ENCODE assay signal across 8 mouse cellular contexts in the genomic region with DNA sequence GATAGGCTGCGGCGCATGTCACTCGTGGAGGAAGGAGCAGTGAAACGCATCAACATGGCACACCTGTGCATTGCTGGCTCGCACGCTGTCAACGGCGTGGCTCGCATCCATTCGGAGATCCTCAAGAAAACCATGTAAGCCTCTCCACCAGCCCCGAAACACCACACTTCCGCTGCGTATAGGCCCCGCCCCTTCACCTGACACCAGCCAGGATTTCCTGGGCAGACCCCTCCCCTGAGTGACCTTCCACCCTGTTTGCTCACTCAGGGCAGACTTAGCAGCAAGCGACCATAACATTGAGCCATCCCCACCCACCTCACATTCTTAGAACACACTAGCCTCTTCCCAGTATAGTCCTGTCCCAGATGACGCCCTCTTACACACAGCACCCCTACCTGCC. TPM values are rescaled to one million over a fixed set of nuclear protein-coding genes. Genes with fewer than 3 reads are reported as not detected.
DNase-seq lines count a peak whose midpoint lies in the region; ATAC-seq lines count a peak whose summit lies in the region.

No protein-coding gene starts in this region.

- peaks cover 40% of the 10 kb centered on the region for H3K4me1 ChIP-seq in heart, embryonic 10.5 days

- WGBS in heart, embryonic 10.5 days, result 16% methylated on average over 16 of the region's 16 CpGs

- peaks cover 81% of the 10 kb centered on the region for H3K36me3 ChIP-seq in heart, embryonic 10.5 days

- H3K4me3 ChIP-seq in heart, embryonic 10.5 days, result peak overlapping the region; percentile 47

- ATAC-seq in inflammation-experienced regulatory T-cells, adult 6 months, result peak; percentile 76
- ATAC-seq in megakaryocyte-erythroid progenitor cell, adult 5-6 weeks (replicated peaks; ENCODE audit: low FRiP score, low TSS enrichment, poor library complexity, severe bottlenecking), result 0 out of 2 replicates have a peak, but pooled peaks have one; percentile 14
- ATAC-seq in frontal cortex, adult (ENCODE audit: low TSS enrichment), result no peak

- H3K27me3 ChIP-seq in heart, embryonic 10.5 days (ENCODE audit: insufficient read depth, poor library complexity, severe bottlenecking), result peaks cover 29% of the 10 kb centered on the region; the same call in 1 of the 2 replicates

- H3K9me3 ChIP-seq in heart, embryonic 10.5 days, result no peaks in the 10 kb centered on the region

- peak overlapping the region; percentile 38; the same call in 1 of the 2 replicates for H3K27ac ChIP-seq in heart, embryonic 10.5 days

- DNase-seq in heart, embryonic 10.5 days (ENCODE audit: low spot score), result no peak
- DNase-seq in heart, postnatal 4 days, result no peak
- peak; percentile 71 for DNase-seq in embryo, embryonic 10 days (ENCODE audit: low spot score)
- DNase-seq in thymus, postnatal 14 days, result peak; percentile 80
- no peak for DNase-seq in ovary, adult 18-20 months (ENCODE audit: low spot score)

RNA-seq across cellular contexts. Expression of a gene that starts 5.6 kb away (rescaled TPM):
- polyA plus RNA-seq in heart, embryonic 10.5 days (2016; fragmentation: Nextera tagmentation; extraction: Ambion mirVana), result 103 and 214 TPM in 2 replicates
- 100 to 1,000 TPM; 455 to 466 TPM for total RNA-seq in heart, postnatal 4 days (2021)
- 1 to 10 TPM; 3.4 to 6.5 (median 5.7) TPM for polyA plus RNA-seq in inflammation-experienced regulatory T-cells, adult 6 months (2017; shearing (Covaris generic))
- total RNA-seq in megakaryocyte-erythroid progenitor cell, adult 5-6 weeks (2014; fragmentation: Nextera tagmentation), result 4.9 TPM in 1 of 2 replicates, not detected in the other
- 0.04 and 4.9 TPM in 2 replicates for total RNA-seq in megakaryocyte-erythroid progenitor cell, adult 5-6 weeks (2017)

RNA-seq across cellular contexts. Expression of a gene that starts 9.3 kb away (rescaled TPM):
- polyA plus RNA-seq in heart, embryonic 10.5 days (2016; fragmentation: Nextera tagmentation; extraction: Ambion mirVana), result 59.9 and 61.6 TPM in 2 replicates
- 10 to 100 TPM; 42.6 to 45.1 TPM for total RNA-seq in heart, postnatal 4 days (2021)
- 100 to 1,000 TPM in 1 of 3 experiments, 10 to 100 TPM in 2; 59.9 to 201 (median 68.4) TPM for polyA plus RNA-seq in inflammation-experienced regulatory T-cells, adult 6 months (2017; shearing (Covaris generic))
- 41.2 and 64.6 TPM in 2 replicates for total RNA-seq in megakaryocyte-erythroid progenitor cell, adult 5-6 weeks (2014; fragmentation: Nextera tagmentation)
- 21.6 and 32.0 TPM in 2 replicates for total RNA-seq in megakaryocyte-erythroid progenitor cell, adult 5-6 weeks (2017)

RNA-seq across cellular contexts. Expression of a gene that starts 26.3 kb away (rescaled TPM):
- polyA plus RNA-seq in heart, embryonic 10.5 days (2016; fragmentation: Nextera tagmentation; extraction: Ambion mirVana), result 129 and 146 TPM in 2 replicates
- 100 to 1,000 TPM; 181 to 188 TPM for total RNA-seq in heart, postnatal 4 days (2021)
- polyA plus RNA-seq in inflammation-experienced regulatory T-cells, adult 6 months (2017; shearing (Covaris generic)), result 10 to 100 TPM; 53.3 to 63.5 (median 59.1) TPM
- 286 and 398 TPM in 2 replicates for total RNA-seq in megakaryocyte-erythroid progenitor cell, adult 5-6 weeks (2014; fragmentation: Nextera tagmentation)
- total RNA-seq in megakaryocyte-erythroid progenitor cell, adult 5-6 weeks (2017), result 253 and 302 TPM in 2 replicates

RNA-seq across cellular contexts. Expression of a gene that starts 28.7 kb away (rescaled TPM):
- 0.10 and 1.1 TPM in 2 replicates for polyA plus RNA-seq in heart, embryonic 10.5 days (2016; fragmentation: Nextera tagmentation; extraction: Ambion mirVana)
- 1 to 10 TPM; 3.5 to 3.7 TPM for total RNA-seq in heart, postnatal 4 days (2021)
- under 1 TPM in 1 of 3 experiments, not detected in 2; 0.26 TPM for polyA plus RNA-seq in inflammation-experienced regulatory T-cells, adult 6 months (2017; shearing (Covaris generic))
- not detected in 2 replicates for total RNA-seq in megakaryocyte-erythroid progenitor cell, adult 5-6 weeks (2014; fragmentation: Nextera tagmentation)
- not detected in 2 replicates for total RNA-seq in megakaryocyte-erythroid progenitor cell, adult 5-6 weeks (2017)

RNA-seq across cellular contexts. Expression of a gene that starts 48.9 kb away (rescaled TPM):
- 12.5 and 15.0 TPM in 2 replicates for polyA plus RNA-seq in heart, embryonic 10.5 days (2016; fragmentation: Nextera tagmentation; extraction: Ambion mirVana)
- 10 to 100 TPM; 37.5 to 42.8 TPM for total RNA-seq in heart, postnatal 4 days (2021)
- polyA plus RNA-seq in inflammation-experienced regulatory T-cells, adult 6 months (2017; shearing (Covaris generic)), result 100 to 1,000 TPM in 1 of 3 experiments, 10 to 100 TPM in 2; 68.4 to 105 (median 88.5) TPM
- 37.3 and 41.8 TPM in 2 replicates for total RNA-seq in megakaryocyte-erythroid progenitor cell, adult 5-6 weeks (2014; fragmentation: Nextera tagmentation)
- total RNA-seq in megakaryocyte-erythroid progenitor cell, adult 5-6 weeks (2017), result 9.4 and 27.2 TPM in 2 replicates

Comparison
In these comparisons a context has a peak if more than half of its experiments do, and no peak if none do; other contexts are left out.
1. DNase-seq: peak in embryo, embryonic 10 days (single experiment) and thymus, postnatal 14 days (single experiment); none in heart, embryonic 10.5 days (single experiment), heart, postnatal 4 days (single experiment) and ovary, adult 18-20 months (single experiment).
2. RNA of a gene that starts 5.6 kb away (total RNA-seq): 455 to 466 TPM in heart, postnatal 4 days; 0.04 to 4.9 TPM in megakaryocyte-erythroid progenitor cell, adult 5-6 weeks; every median in the first group is over 10 times any median in the second.